Mouse (Mus musculus) midbrain, embryonic 10.5 days (tissue): ENCODE data around the gene Casr. TPM values are rescaled to one million over a fixed set of nuclear protein-coding genes. Genes with fewer than 3 reads are reported as not detected.

Experiments used
- DNase-seq: peaks from one replicate; pipeline ENCODE4 v3.0.0-alpha.2; 2017; ENCODE audit warnings: low spot score
- H3K27ac ChIP-seq: fragments of 300-500 bp; sonication (generic); replicated peaks from 2 replicates; pipeline ENCODE4 v1.5.1; 2016; ENCODE audit warnings: mild to moderate bottlenecking
- H3K27me3 ChIP-seq: fragments of 300-500 bp; sonication (generic); 2 replicates; pipeline ENCODE4 v1.6.1; 2016; ENCODE audit warnings: low read depth, mild to moderate bottlenecking; ENCODE audit not compliant: poor library complexity, severe bottlenecking
- H3K36me3 ChIP-seq: fragments of 300-500 bp; sonication (generic); 2 replicates; pipeline ENCODE4 v1.6.1; 2016; ENCODE audit warnings: mild to moderate bottlenecking, moderate library complexity
- H3K4me1 ChIP-seq: fragments of 300-500 bp; sonication (generic); 2 replicates; pipeline ENCODE4 v1.6.1; 2016
- H3K4me3 ChIP-seq: fragments of 300-500 bp; sonication (generic); 2 replicates; pipeline ENCODE4 v1.5.1; 2016; ENCODE audit warnings: mild to moderate bottlenecking, moderate library complexity
- H3K9me3 ChIP-seq: fragments of 300-500 bp; sonication (generic); replicated peaks from 2 replicates; pipeline ENCODE4 v1.6.1; 2016; ENCODE audit warnings: mild to moderate bottlenecking
- WGBS: fragments of 180-500 bp; shearing (Covaris S2); methylation state at CpG from one replicate; pipeline ENCODE4 v1.1.7; 2016; 5-methylcytosine and 5-hydroxymethylcytosine counted together
- polyA plus RNA-seq: library from polyadenylated mRNA; unstranded; fragments of >200 nt; fragmentation: Nextera tagmentation; extraction: Ambion mirVana; gene quantifications from 2 replicates; pipeline ENCODE4 v1.2.1, GENCODE M21; 2016

The Casr gene
- polyA plus RNA-seq, 1 experiment from 2014 or later, result 0.16 TPM

GRCm38 (mm10) chr16:36465436-36465835, 96.5 kb downstream of the Casr start:
- no peaks in the 10 kb centered on the region for H3K9me3 ChIP-seq
- no peaks in the 10 kb centered on the region for H3K36me3 ChIP-seq
- H3K4me1 ChIP-seq, result peaks cover 10% of the 10 kb centered on the region
- peaks cover 46% of the 10 kb centered on the region for H3K27me3 ChIP-seq
- WGBS, result 87% methylated on average over 3 of the region's 3 CpGs
- no peak overlapping the region for H3K27ac ChIP-seq
- DNase-seq, result no peak
- no peak overlapping the region for H3K4me3 ChIP-seq

- Histone ChIP-seq H3K4me3 (no peak overlapping the region), H3K36me3 (no peaks in the 10 kb centered on the region), H3K27me3 (peaks cover 54% of the 10 kb centered on the region), H3K27ac (no peak overlapping the region), H3K4me1 (peaks cover 19% of the 10 kb centered on the region), H3K9me3 (no peaks in the 10 kb centered on the region)
- WGBS, result 86% methylated on average over 4 of the region's 4 CpGs
- DNase-seq, result no peak
Measured at GRCm38 (mm10) chr16:36464076-36464475, 97.9 kb downstream of the Casr start.

- Histone ChIP-seq H3K4me1 (peaks cover 19% of the 10 kb centered on the region), H3K9me3 (no peaks in the 10 kb centered on the region), H3K27me3 (peaks cover 56% of the 10 kb centered on the region), H3K27ac (no peak overlapping the region), H3K36me3 (no peaks in the 10 kb centered on the region), H3K4me3 (no peak overlapping the region)
- 6% methylated on average over 2 of the region's 2 CpGs for WGBS
- DNase-seq, result peak; percentile 62
Measured at GRCm38 (mm10) chr16:36460426-36460825, 101.5 kb downstream of the Casr start.

GRCm38 (mm10) chr16:36455342-36455802, 106.6 kb downstream of the Casr start, which contains the start of gene Stfa3:
TSS of gene Stfa3 (minus strand) at chr16:36455392.
- no peak within 1 kb of the TSS for H3K27ac ChIP-seq
- 90% methylated on average over 4 of the region's 4 CpGs for WGBS

More at GRCm38 (mm10) chr16:36455342-36455802, 106.6 kb downstream of the Casr start, which contains the start of gene Stfa3:
- DNase-seq, result no peak
- Histone ChIP-seq H3K27me3 (peaks cover 34% of the 10 kb centered on the region), H3K36me3 (no peaks in the 10 kb centered on the region), H3K9me3 (no peaks in the 10 kb centered on the region), H3K4me1 (peaks cover 8% of the 10 kb centered on the region), H3K4me3 (no peak within 1 kb of the TSS)

Other genes with a start within 250 kb of the Casr start
- gene BC117090, start 227.8 kb downstream of the Casr start, polyA plus RNA-seq, result not detected in 2 replicates
- gene BC100530, start 194.4 kb downstream of the Casr start, polyA plus RNA-seq, result 0.30 TPM in 1 of 2 replicates, not detected in the other
- not detected in 2 replicates for gene Stfa2, start 153.7 kb downstream of the Casr start, polyA plus RNA-seq
- not detected in 2 replicates for gene Stfa3, start 106.7 kb downstream of the Casr start, polyA plus RNA-seq
- 0.42 and 1.2 TPM in 2 replicates for gene Cd86, start 103.9 kb upstream of the Casr start, polyA plus RNA-seq
- gene Ildr1, start 131.8 kb upstream of the Casr start, polyA plus RNA-seq, result 0.11 and 0.15 TPM in 2 replicates
- gene Slc15a2, start 222.8 kb upstream of the Casr start, polyA plus RNA-seq, result 1.1 and 1.3 TPM in 2 replicates